Mouse (Mus musculus) midbrain, embryonic 11.5 days (tissue): Measurements from ENCODE around the gene Gm43552. TPM values are rescaled to one million over a fixed set of nuclear protein-coding genes. Genes with fewer than 3 reads are reported as not detected.

Source experiments
- ATAC-seq: fragments of 200-750 bp; cut with Nextera tagmentation; 2 replicates; pipeline ENCODE4 v1.8.0; 2017; ENCODE audit warnings: moderate TSS enrichment, moderate library complexity; ENCODE audit not compliant: low FRiP score
- DNase-seq: peaks from one replicate; pipeline ENCODE4 v3.0.0; 2015; ENCODE audit warnings: low spot score; ENCODE audit errors: missing footprints
- H3K27ac ChIP-seq: fragments of 300-500 bp; sonication (generic); 2 replicates; pipeline ENCODE4 v1.5.1; 2014; ENCODE audit warnings: low read depth, low read length
- H3K27me3 ChIP-seq: fragments of 300-500 bp; sonication (generic); 2 replicates; pipeline ENCODE4 v1.6.1; 2014; ENCODE audit warnings: mild to moderate bottlenecking, low read length, moderate library complexity, mixed read lengths; ENCODE audit not compliant: control insufficient read depth, insufficient read depth
- H3K36me3 ChIP-seq: fragments of 300-500 bp; sonication (generic); 2 replicates; pipeline ENCODE4 v1.6.1; 2014; ENCODE audit warnings: mild to moderate bottlenecking, low read length, moderate library complexity, mixed read lengths; ENCODE audit not compliant: control insufficient read depth, insufficient read depth
- H3K4me1 ChIP-seq: fragments of 300-500 bp; sonication (generic); 2 replicates; pipeline ENCODE4 v1.6.1; 2014; ENCODE audit warnings: low read length; ENCODE audit not compliant: control insufficient read depth, insufficient read depth
- H3K4me2 ChIP-seq: fragments of 300-500 bp; sonication (generic); 2 replicates; pipeline ENCODE4 v1.6.1; 2014; ENCODE audit warnings: mild to moderate bottlenecking, moderate library complexity
- H3K4me3 ChIP-seq: fragments of 300-500 bp; sonication (generic); 2 replicates; pipeline ENCODE4 v1.5.1; 2014; ENCODE audit warnings: low read depth, low read length
- H3K9ac ChIP-seq: fragments of 300-500 bp; sonication (generic); 2 replicates; pipeline ENCODE4 v1.6.1; 2014; ENCODE audit warnings: low read length
- H3K9me3 ChIP-seq: fragments of 300-500 bp; sonication (generic); 2 replicates; pipeline ENCODE4 v1.6.1; 2016; ENCODE audit warnings: low read length; ENCODE audit not compliant: control insufficient read depth
- WGBS: fragments of 180-500 bp; shearing (Covaris S2); extraction: QIAGEN DNeasy Blood & Tissue Kit; methylation state at CpG from one replicate; pipeline ENCODE4 v1.1.7; 2014; 5-methylcytosine and 5-hydroxymethylcytosine counted together
- polyA plus RNA-seq: library from polyadenylated mRNA; unstranded; fragments of >200 nt; fragmentation: Nextera tagmentation; extraction: Ambion mirVana; gene quantifications from 2 replicates; pipeline ENCODE4 v1.2.1, GENCODE M21; 2014

The Gm43552 gene
- polyA plus RNA-seq, 1 experiment from 2014 or later, result not detected

DNA sequence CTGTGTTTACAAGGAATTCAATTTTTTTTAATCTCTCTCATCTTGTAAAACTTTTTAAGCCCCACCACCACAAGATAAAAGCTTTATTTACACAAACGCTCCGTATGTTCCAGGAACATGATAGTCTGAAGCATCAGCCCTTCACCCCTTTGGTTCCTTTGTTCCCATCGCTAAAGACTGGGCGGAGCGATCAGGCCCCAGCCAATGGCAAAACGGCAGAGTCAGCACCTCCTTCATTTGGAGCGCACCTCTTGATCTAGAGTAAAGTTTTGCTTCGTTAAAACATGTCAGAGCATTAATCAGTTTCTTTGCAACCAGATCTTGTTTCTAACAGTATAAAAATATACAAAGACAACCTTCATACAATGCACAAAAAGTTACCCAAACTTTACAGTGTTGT, 13.2 kb upstream of the Gm43552 start:
- Histone ChIP-seq H3K4me3 (no peak overlapping the region), H3K27ac (no peak overlapping the region), H3K4me1 (no peaks in the 10 kb centered on the region), H3K4me2 (peak overlapping the region; percentile 14; the same call in 1 of the 2 replicates), H3K9me3 (no peaks in the 10 kb centered on the region), H3K9ac (no peak overlapping the region), H3K36me3 (no peaks in the 10 kb centered on the region), H3K27me3 (no peaks in the 10 kb centered on the region)
- ATAC-seq (no peak), DNase-seq (no peak)
- 11% methylated on average over 8 of the region's 8 CpGs for WGBS

DNA sequence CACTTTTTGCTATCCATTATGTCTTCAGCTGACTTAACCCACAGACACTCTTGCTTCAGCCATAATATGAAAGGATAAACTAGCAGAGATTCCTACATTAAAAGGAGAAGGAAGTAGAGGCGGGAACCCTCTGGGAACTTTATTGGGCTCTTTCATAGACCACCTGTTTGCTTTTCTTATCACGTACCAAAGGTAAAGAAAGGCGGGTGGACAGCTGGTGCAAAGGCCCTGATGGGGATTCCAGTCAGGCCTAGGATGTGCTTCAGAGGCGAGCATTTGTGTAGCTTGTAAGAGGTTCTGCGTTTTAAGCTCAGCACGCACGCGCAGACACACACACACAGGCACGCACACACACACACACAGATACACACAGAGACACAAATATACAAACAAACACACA, 8.8 kb upstream of the Gm43552 start:
- no peak overlapping the region for H3K4me3 ChIP-seq
- H3K9ac ChIP-seq, result no peak overlapping the region
- no peak overlapping the region for H3K4me2 ChIP-seq
- no peaks in the 10 kb centered on the region for H3K36me3 ChIP-seq
- ATAC-seq (no peak), DNase-seq (no peak)
- WGBS, result 92% methylated on average over 9 of the region's 9 CpGs
- H3K27ac ChIP-seq, result no peak overlapping the region
- no peaks in the 10 kb centered on the region for H3K9me3 ChIP-seq
- no peaks in the 10 kb centered on the region for H3K27me3 ChIP-seq
- H3K4me1 ChIP-seq, result no peaks in the 10 kb centered on the region

DNA sequence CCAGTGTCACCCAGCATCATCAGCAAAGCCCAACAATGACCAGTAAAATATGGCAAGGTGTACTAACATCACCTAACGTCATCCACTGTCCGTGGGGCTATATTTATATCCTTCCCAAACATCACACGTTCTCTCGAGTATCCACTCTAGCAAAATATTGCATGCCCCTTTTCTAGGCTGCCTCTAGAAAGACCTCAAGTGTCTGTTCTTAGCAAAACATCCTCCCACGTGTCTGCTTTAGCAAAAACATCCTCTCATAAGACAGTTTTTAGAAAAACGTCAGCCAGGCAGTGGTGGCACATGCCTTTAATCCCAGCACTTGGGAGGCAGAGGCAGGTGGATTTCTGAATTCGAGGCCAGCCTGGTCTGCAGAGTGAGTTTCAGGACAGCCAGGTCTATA, 7.6 kb upstream of the Gm43552 start:
- no peak for DNase-seq
- no peak overlapping the region for H3K27ac ChIP-seq
- H3K36me3 ChIP-seq, result no peaks in the 10 kb centered on the region
- WGBS, result 87% methylated on average over 7 of the region's 7 CpGs
- ATAC-seq, result no peak
- H3K4me3 ChIP-seq, result no peak overlapping the region
- H3K27me3 ChIP-seq, result no peaks in the 10 kb centered on the region
- H3K4me1 ChIP-seq, result no peaks in the 10 kb centered on the region
- no peak overlapping the region for H3K9ac ChIP-seq
- H3K9me3 ChIP-seq, result no peaks in the 10 kb centered on the region
- no peak overlapping the region for H3K4me2 ChIP-seq

DNA sequence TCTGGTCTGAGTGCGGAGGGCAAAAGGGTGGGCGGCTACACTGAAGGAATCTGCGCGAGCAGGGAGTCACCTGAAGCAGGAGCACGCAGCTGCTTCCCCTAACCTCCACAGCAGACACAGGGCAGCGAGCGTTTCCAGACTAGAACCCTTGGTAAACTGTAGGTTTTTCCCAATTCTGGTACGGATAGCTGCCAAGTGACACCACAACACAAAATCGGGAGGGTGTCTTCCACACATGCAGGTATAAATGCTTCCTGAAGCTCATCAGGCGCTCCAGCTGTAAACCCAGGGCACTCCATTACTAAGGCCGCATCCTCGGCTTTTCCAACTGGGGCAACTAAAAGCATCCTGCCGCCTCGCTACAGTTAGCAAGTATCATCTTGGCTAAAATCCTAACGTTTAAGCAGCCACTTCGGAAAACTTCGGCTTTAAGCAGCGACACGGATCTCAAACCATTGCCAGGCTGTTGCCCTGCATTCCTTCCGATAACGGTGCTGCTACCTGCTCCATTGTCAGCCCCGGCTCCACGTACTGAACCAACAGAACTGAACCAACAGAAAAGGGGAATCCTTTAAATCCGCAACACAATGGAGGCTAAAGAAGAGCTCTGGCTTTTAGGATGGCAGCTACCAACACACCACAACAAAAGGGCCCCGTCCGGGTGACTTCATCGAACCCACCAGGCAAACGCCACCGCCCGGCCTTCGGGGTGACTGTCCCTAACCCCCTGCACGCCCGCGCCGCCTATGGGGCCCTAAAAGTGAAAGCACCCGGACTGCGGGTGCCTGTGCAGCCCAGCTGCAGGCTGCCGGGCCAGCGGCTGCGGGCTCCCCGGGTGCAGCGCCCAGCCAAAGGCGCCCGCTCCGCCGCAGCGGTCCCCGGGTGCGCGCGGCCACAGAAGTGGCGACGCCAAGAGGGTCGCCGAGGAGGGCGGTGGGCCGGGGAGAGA, 592 bp downstream of the Gm43552 start:
- Histone ChIP-seq H3K9ac (peak overlapping the region; percentile 77), H3K27me3 (no peaks in the 10 kb centered on the region), H3K27ac (peak overlapping the region; percentile 80), H3K4me2 (peak overlapping the region; percentile 82), H3K4me1 (peaks cover 8% of the 10 kb centered on the region), H3K4me3 (peak overlapping the region; percentile 75), H3K9me3 (no peaks in the 10 kb centered on the region), H3K36me3 (no peaks in the 10 kb centered on the region)
- DNase-seq, result peak; percentile 97
- WGBS, result under 1% methylated on average over 54 of the region's 57 CpGs
- peak; percentile 91 for ATAC-seq

DNA sequence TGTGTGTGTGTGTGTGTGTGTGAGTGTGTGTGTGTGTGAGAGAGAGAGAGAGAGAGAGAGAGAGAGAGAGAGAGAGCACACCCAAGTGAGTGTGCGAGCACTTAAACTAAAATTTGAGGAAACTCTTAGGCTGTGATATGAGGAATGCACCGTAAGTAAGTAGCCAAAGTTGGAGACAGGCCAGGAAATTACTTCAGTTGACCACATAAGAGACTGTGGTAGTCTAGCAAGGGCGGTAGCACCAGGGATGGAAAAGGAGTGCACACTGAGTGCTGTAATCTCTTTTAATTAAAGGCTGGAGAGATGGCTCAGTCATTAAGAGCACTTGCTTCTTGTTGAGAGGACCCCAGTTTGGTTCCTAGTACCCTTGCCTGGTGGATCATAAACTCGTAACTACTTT, 2.8 kb downstream of the Gm43552 start:
- H3K27me3 ChIP-seq, result no peaks in the 10 kb centered on the region
- ATAC-seq, result no peak
- no peak for DNase-seq
- 88% methylated on average over 4 of the region's 4 CpGs for WGBS
- H3K4me3 ChIP-seq, result no peak overlapping the region
- H3K4me2 ChIP-seq, result no peak overlapping the region
- peaks cover 8% of the 10 kb centered on the region for H3K4me1 ChIP-seq
- no peaks in the 10 kb centered on the region for H3K9me3 ChIP-seq
- H3K27ac ChIP-seq, result no peak overlapping the region
- no peak overlapping the region for H3K9ac ChIP-seq
- no peaks in the 10 kb centered on the region for H3K36me3 ChIP-seq

DNA sequence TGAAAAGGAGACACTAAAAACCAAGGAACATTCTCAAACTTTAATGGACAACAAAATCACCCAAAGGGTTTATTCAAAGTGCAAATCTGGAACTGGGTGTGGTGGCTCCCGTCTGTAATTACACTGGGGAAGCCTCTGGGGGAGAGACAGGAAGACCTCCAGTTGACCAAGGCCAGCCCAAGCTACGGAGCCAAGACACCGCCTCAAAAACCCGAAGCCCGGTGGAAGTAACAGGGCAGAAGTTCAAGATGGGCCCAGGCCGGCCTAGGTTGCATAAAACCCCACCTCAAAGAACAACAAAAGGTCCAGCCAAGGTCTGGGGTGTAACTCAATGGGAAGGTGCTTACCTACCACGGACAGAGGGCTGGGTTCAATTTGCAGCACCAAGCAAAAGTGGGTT, 3.9 kb downstream of the Gm43552 start:
- Histone ChIP-seq H3K4me1 (peaks cover 8% of the 10 kb centered on the region), H3K36me3 (no peaks in the 10 kb centered on the region), H3K9ac (no peak overlapping the region), H3K9me3 (no peaks in the 10 kb centered on the region), H3K27ac (no peak overlapping the region), H3K27me3 (no peaks in the 10 kb centered on the region), H3K4me3 (no peak overlapping the region), H3K4me2 (no peak overlapping the region)
- no peak for DNase-seq
- no peak for ATAC-seq
- WGBS, result 91% methylated on average over 7 of the region's 7 CpGs

DNA sequence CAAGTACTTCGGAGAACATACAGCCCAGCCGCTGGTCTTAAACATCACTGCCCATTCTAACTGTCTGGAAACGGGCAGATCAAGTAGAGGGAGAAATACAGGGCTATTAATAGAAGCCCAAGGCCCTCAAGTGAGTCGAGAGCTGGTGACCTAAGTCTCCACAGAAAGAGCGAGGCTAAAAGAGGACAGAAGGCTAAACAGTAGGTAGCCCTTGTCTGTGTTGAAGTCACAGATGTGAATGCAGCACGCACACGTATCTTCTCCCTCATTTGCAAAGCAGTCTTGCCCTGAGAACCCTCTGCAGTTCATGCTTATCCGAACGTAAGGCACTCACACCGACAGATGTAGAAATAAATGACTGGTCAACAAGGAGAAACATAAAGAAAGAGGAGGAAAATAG, 5.3 kb downstream of the Gm43552 start:
- DNase-seq, result no peak
- H3K27me3 ChIP-seq, result no peaks in the 10 kb centered on the region
- H3K36me3 ChIP-seq, result no peaks in the 10 kb centered on the region
- H3K4me3 ChIP-seq, result no peak overlapping the region
- H3K27ac ChIP-seq, result no peak overlapping the region
- no peaks in the 10 kb centered on the region for H3K9me3 ChIP-seq
- H3K4me2 ChIP-seq, result no peak overlapping the region
- H3K9ac ChIP-seq, result no peak overlapping the region
- peaks cover 5% of the 10 kb centered on the region for H3K4me1 ChIP-seq
- no peak for ATAC-seq
- WGBS, result 88% methylated on average over 10 of the region's 10 CpGs

DNA sequence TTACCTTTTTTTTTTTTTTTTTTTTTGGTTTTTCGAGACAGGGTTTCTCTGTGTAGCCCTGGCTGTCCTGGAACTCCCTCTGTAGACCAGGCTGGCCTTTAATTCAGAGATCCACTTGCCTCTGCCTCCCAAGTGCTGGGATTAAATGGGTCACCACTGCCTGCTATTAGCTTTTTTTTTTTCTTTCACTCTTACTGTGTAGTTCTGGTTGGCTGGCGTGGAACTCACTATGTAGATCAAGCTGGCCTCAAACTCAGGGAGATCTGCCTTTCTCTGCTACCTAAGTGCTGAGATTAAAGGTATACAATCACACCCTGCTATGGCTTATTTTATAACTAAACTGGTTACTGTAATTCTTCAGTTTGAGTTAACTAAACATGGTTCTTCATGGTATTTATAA, 6.1 kb downstream of the Gm43552 start:
- no peak for DNase-seq
- no peak overlapping the region for H3K4me2 ChIP-seq
- H3K4me3 ChIP-seq, result no peak overlapping the region
- no peaks in the 10 kb centered on the region for H3K9me3 ChIP-seq
- ATAC-seq, result no peak
- no peaks in the 10 kb centered on the region for H3K27me3 ChIP-seq
- no peak overlapping the region for H3K27ac ChIP-seq
- H3K4me1 ChIP-seq, result peaks cover 2% of the 10 kb centered on the region
- H3K36me3 ChIP-seq, result no peaks in the 10 kb centered on the region
- 82% methylated on average over 2 of the region's 2 CpGs for WGBS
- H3K9ac ChIP-seq, result no peak overlapping the region

DNA sequence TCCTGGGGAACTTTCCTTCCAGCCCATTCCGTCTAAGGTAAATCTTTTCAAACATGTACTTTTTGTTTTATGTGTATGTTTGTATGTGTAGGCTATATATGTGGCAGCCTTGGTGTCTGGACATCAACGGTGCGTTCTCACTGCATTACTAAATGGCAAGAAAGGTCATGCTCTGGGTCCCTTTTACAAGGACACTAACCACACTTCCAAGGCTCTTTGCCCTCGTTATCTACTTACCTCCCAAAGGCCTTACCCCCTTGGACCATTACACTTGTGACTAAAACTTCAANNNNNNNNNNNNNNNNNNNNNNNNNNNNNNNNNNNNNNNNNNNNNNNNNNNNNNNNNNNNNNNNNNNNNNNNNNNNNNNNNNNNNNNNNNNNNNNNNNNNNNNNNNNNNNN, 9.6 kb downstream of the Gm43552 start:
- Histone ChIP-seq H3K4me3 (no peak overlapping the region), H3K4me2 (no peak overlapping the region), H3K36me3 (no peaks in the 10 kb centered on the region), H3K9ac (no peak overlapping the region), H3K4me1 (no peaks in the 10 kb centered on the region), H3K27me3 (no peaks in the 10 kb centered on the region), H3K27ac (no peak overlapping the region), H3K9me3 (no peaks in the 10 kb centered on the region)
- 90% methylated on average over 4 of the region's 4 CpGs for WGBS
- no peak for DNase-seq
- no peak for ATAC-seq
